9 mouse cellular contexts compared by ENCODE assay signal in genomic region chr4:111626118-111626830, GRCm38 (mm10).
DNase-seq lines count a peak whose midpoint lies in the region; ATAC-seq lines count a peak whose summit lies in the region.
"Had no signal": no experiment of that assay in that cellular context is flagged by ENCODE, and none has a peak within 500 bp of the region (broad histone marks: within the 10 kb centered on the region; RNA-seq: fewer than 3 reads in every experiment).

No protein-coding gene starts in this region.

- DNase-seq in NIH3T3 (ENCODE audit: low read depth), result peak; percentile 68
- DNase-seq in cerebellum, adult 8-10 months, result peak; percentile 28
- peak; percentile 67 for DNase-seq in forelimb bud, embryonic 11.5 days (ENCODE audit: low read depth, low spot score)
- peak; percentile 78 to 85 for DNase-seq in layer of hippocampus, postnatal 10 days (ENCODE audit: low spot score in 2 of 2)
- peak; percentile 75 for DNase-seq in lung, postnatal 36 days
- DNase-seq in right cerebral cortex, postnatal 10 days (ENCODE audit: low spot score in 2 of 2), result peak; percentile 81 to 86
- DNase-seq in urinary bladder, postnatal 25 days (ENCODE audit: low spot score), result peak; percentile 55

- H3K4me1 ChIP-seq in hindbrain, embryonic 12.5 days, result 0 out of 2 replicates have a peak, but pooled peaks cover 2% of the 10 kb centered on the region
- H3K4me1 ChIP-seq: lung, embryonic 15.5 days had no signal

- H3K4me2 ChIP-seq in hindbrain, embryonic 12.5 days (replicated peaks), result no peak overlapping the region
- H3K4me2 ChIP-seq: lung, embryonic 15.5 days had no signal

- no peak overlapping the region for H3K27ac ChIP-seq in hindbrain, embryonic 12.5 days
- H3K27ac ChIP-seq: lung, embryonic 15.5 days had no signal

- WGBS in hindbrain, embryonic 12.5 days, result 39% methylated on average over 8 of the region's 8 CpGs

- no peaks in the 10 kb centered on the region for H3K36me3 ChIP-seq in hindbrain, embryonic 12.5 days
- H3K36me3 ChIP-seq: lung, embryonic 15.5 days had no signal

- ATAC-seq in hindbrain, embryonic 12.5 days (ENCODE audit: low FRiP score), result peak; percentile 74

- H3K27me3 ChIP-seq in hindbrain, embryonic 12.5 days, result no peaks in the 10 kb centered on the region
- H3K27me3 ChIP-seq: lung, embryonic 15.5 days had no signal

- no peak overlapping the region for H3K4me3 ChIP-seq in hindbrain, embryonic 12.5 days
- H3K4me3 ChIP-seq: lung, embryonic 15.5 days had no signal

- no peak overlapping the region for H3K9ac ChIP-seq in hindbrain, embryonic 12.5 days
- H3K9ac ChIP-seq: lung, embryonic 15.5 days had no signal

- no peaks in the 10 kb centered on the region for H3K9me3 ChIP-seq in hindbrain, embryonic 12.5 days (replicated peaks)
- H3K9me3 ChIP-seq: lung, embryonic 15.5 days had no signal

Comparison
In these comparisons a context has a peak if more than half of its experiments do, and no peak if none do; other contexts are left out.
1. DNase-seq: peak in every context shown above with its lines; median percentile 84 in right cerebral cortex, postnatal 10 days; 82 in layer of hippocampus, postnatal 10 days; 75 in lung, postnatal 36 days; 68 in NIH3T3; 67 in forelimb bud, embryonic 11.5 days; 55 in urinary bladder, postnatal 25 days; 28 in cerebellum, adult 8-10 months.